Mouse (Mus musculus): ENCODE results near the gene Vsig10l. TPM values are rescaled to one million over a fixed set of nuclear protein-coding genes. Genes with fewer than 3 reads are reported as not detected.

The Vsig10l gene
- polyA plus RNA-seq, 1 experiment from 2014 or later = 5.8 TPM

- Histone ChIP-seq H3K9me3 (no peaks in the 10 kb centered on the region), H3K4me3 (peak overlapping the region; percentile 59), H3K27me3 (peaks cover 5% of the 10 kb centered on the region), H3K4me1 (peaks cover 5% of the 10 kb centered on the region; the same call in 1 of the 2 replicates), H3K9ac (peak overlapping the region; percentile 80), H3K36me3 (no peaks in the 10 kb centered on the region), H3K27ac (no peak overlapping the region), H3K4me2 (peak overlapping the region; percentile 76)
- WGBS = 0% methylated on average over 9 of the region's 13 CpGs
- peak; percentile 80 for ATAC-seq (ENCODE audit: insufficient number of reproducible peaks, insufficient read depth, low FRiP score, low TSS enrichment, low read depth)
Measured at GRCm38 (mm10) chr7:43490182-43490584, 27.2 kb downstream of the Vsig10l start.

- peaks cover 12% of the 10 kb centered on the region for H3K27me3 ChIP-seq
Measured at GRCm38 (mm10) chr7:43490861-43491260, 27.9 kb downstream of the Vsig10l start.

GRCm38 (mm10) chr7:43495343-43496021 is 32.5 kb downstream of the Vsig10l start:
- ATAC-seq (ENCODE audit: insufficient number of reproducible peaks, insufficient read depth, low FRiP score, low TSS enrichment, low read depth) = no peak
- Histone ChIP-seq H3K36me3 (no peaks in the 10 kb centered on the region), H3K27me3 (peaks cover 12% of the 10 kb centered on the region), H3K4me3 (no peak overlapping the region), H3K4me2 (no peak overlapping the region), H3K9me3 (no peaks in the 10 kb centered on the region), H3K27ac (no peak overlapping the region), H3K4me1 (peaks cover 4% of the 10 kb centered on the region; the same call in 1 of the 2 replicates), H3K9ac (no peak overlapping the region)
- 15% methylated on average over 21 of the region's 21 CpGs for WGBS

More at GRCm38 (mm10) chr7:43490861-43491260, 27.9 kb downstream of the Vsig10l start:
- Histone ChIP-seq H3K4me2 (peak overlapping the region; percentile 76; the same call in 1 of the 2 replicates), H3K9me3 (no peaks in the 10 kb centered on the region), H3K4me1 (peaks cover 5% of the 10 kb centered on the region; the same call in 1 of the 2 replicates), H3K4me3 (no peak overlapping the region), H3K36me3 (no peaks in the 10 kb centered on the region), H3K9ac (no peak overlapping the region), H3K27ac (no peak overlapping the region)
- WGBS = 68% methylated on average over 9 of the region's 9 CpGs
- no peak for ATAC-seq (ENCODE audit: insufficient number of reproducible peaks, insufficient read depth, low FRiP score, low TSS enrichment, low read depth)

GRCm38 (mm10) chr7:43511707-43512478 is 48.9 kb downstream of the Vsig10l start:
- H3K4me1 ChIP-seq = no peaks in the 10 kb centered on the region
- no peaks in the 10 kb centered on the region for H3K9me3 ChIP-seq
- 52% methylated on average over 4 of the region's 4 CpGs for WGBS
- no peaks in the 10 kb centered on the region for H3K36me3 ChIP-seq
- ATAC-seq (ENCODE audit: insufficient number of reproducible peaks, insufficient read depth, low FRiP score, low TSS enrichment, low read depth) = no peak
- no peak overlapping the region for H3K27ac ChIP-seq
- no peak overlapping the region for H3K4me2 ChIP-seq
- no peak overlapping the region for H3K4me3 ChIP-seq
- no peaks in the 10 kb centered on the region for H3K27me3 ChIP-seq
- H3K9ac ChIP-seq = no peak overlapping the region

GRCm38 (mm10) chr7:43512519-43512918 is 49.6 kb downstream of the Vsig10l start:
- H3K4me1 ChIP-seq = no peaks in the 10 kb centered on the region
- no peak overlapping the region for H3K27ac ChIP-seq
- no peaks in the 10 kb centered on the region for H3K36me3 ChIP-seq
- no peak overlapping the region for H3K4me3 ChIP-seq
- ATAC-seq (ENCODE audit: insufficient number of reproducible peaks, insufficient read depth, low FRiP score, low TSS enrichment, low read depth) = no peak
- H3K27me3 ChIP-seq = no peaks in the 10 kb centered on the region
- no peaks in the 10 kb centered on the region for H3K9me3 ChIP-seq
- no peak overlapping the region for H3K4me2 ChIP-seq
- H3K9ac ChIP-seq = no peak overlapping the region
- 75% methylated on average over 4 of the region's 4 CpGs for WGBS

GRCm38 (mm10) chr7:43515076-43515475 is 52.1 kb downstream of the Vsig10l start:
- no peak overlapping the region for H3K4me3 ChIP-seq
- WGBS = 77% methylated on average over 5 of the region's 5 CpGs
- H3K4me1 ChIP-seq = no peaks in the 10 kb centered on the region
- no peak for ATAC-seq (ENCODE audit: insufficient number of reproducible peaks, insufficient read depth, low FRiP score, low TSS enrichment, low read depth)
- no peak overlapping the region for H3K4me2 ChIP-seq
- no peak overlapping the region for H3K27ac ChIP-seq
- H3K9ac ChIP-seq = no peak overlapping the region
- H3K36me3 ChIP-seq = no peaks in the 10 kb centered on the region
- H3K27me3 ChIP-seq = no peaks in the 10 kb centered on the region
- no peaks in the 10 kb centered on the region for H3K9me3 ChIP-seq

GRCm38 (mm10) chr7:43518341-43518740 is 55.4 kb downstream of the Vsig10l start:
- Histone ChIP-seq H3K27me3 (no peaks in the 10 kb centered on the region), H3K4me3 (no peak overlapping the region), H3K4me2 (no peak overlapping the region), H3K36me3 (no peaks in the 10 kb centered on the region), H3K4me1 (no peaks in the 10 kb centered on the region), H3K9me3 (no peaks in the 10 kb centered on the region), H3K9ac (no peak overlapping the region), H3K27ac (no peak overlapping the region)
- no peak for ATAC-seq (ENCODE audit: insufficient number of reproducible peaks, insufficient read depth, low FRiP score, low TSS enrichment, low read depth)
- 82% methylated on average over 15 of the region's 15 CpGs for WGBS

Small RNAs within 50 kb of the gene (microRNA-seq; reads per million reads assigned to microRNA genes)
- not detected for gene Mir7051

Other genes starting within 250 kb of the Vsig10l start
- 12.8 and 14.1 TPM in 2 replicates for gene Zfp715, start 149.9 kb upstream of the Vsig10l start, polyA plus RNA-seq (2015; fragmentation: Nextera tagmentation; extraction: Ambion mirVana)
- gene Siglecf, start 111.8 kb upstream of the Vsig10l start, polyA plus RNA-seq (2015; fragmentation: Nextera tagmentation; extraction: Ambion mirVana) = 0.14 and 0.28 TPM in 2 replicates
- gene Siglecg, start 54.9 kb upstream of the Vsig10l start, polyA plus RNA-seq (2015; fragmentation: Nextera tagmentation; extraction: Ambion mirVana) = 0.12 TPM in 1 of 2 replicates, not detected in the other
- gene Lim2, start 35.5 kb upstream of the Vsig10l start, polyA plus RNA-seq (2015; fragmentation: Nextera tagmentation; extraction: Ambion mirVana) = not detected in 2 replicates
- 1.1 TPM in 2 replicates for gene Nkg7, start 26.1 kb upstream of the Vsig10l start, polyA plus RNA-seq (2015; fragmentation: Nextera tagmentation; extraction: Ambion mirVana)
- not detected in 2 replicates for gene Cldnd2, start 22.4 kb upstream of the Vsig10l start, polyA plus RNA-seq (2015; fragmentation: Nextera tagmentation; extraction: Ambion mirVana)
- 255 and 265 TPM in 2 replicates for gene Etfb, start 19.1 kb upstream of the Vsig10l start, polyA plus RNA-seq (2015; fragmentation: Nextera tagmentation; extraction: Ambion mirVana)
- 0.86 and 1.1 TPM in 2 replicates for gene Gm45233, start 19.0 kb upstream of the Vsig10l start, polyA plus RNA-seq (2015; fragmentation: Nextera tagmentation; extraction: Ambion mirVana)
- gene Iglon5, start 26.9 kb downstream of the Vsig10l start, polyA plus RNA-seq (2015; fragmentation: Nextera tagmentation; extraction: Ambion mirVana) = 1.6 and 1.8 TPM in 2 replicates
- not detected in 2 replicates for gene 4931406B18Rik, start 42.8 kb downstream of the Vsig10l start, polyA plus RNA-seq (2015; fragmentation: Nextera tagmentation; extraction: Ambion mirVana)
- gene Cd33, start 81.3 kb downstream of the Vsig10l start, polyA plus RNA-seq (2015; fragmentation: Nextera tagmentation; extraction: Ambion mirVana) = 1.8 and 2.0 TPM in 2 replicates
- gene Zfp658, start 99.1 kb downstream of the Vsig10l start, polyA plus RNA-seq (2015; fragmentation: Nextera tagmentation; extraction: Ambion mirVana) = 5.1 and 6.6 TPM in 2 replicates
- gene Zfp719, start 116.5 kb downstream of the Vsig10l start, polyA plus RNA-seq (2015; fragmentation: Nextera tagmentation; extraction: Ambion mirVana) = 13.8 and 14.3 TPM in 2 replicates
- not detected in 2 replicates for gene Zfp819, start 144.0 kb downstream of the Vsig10l start, polyA plus RNA-seq (2015; fragmentation: Nextera tagmentation; extraction: Ambion mirVana)
- 0.12 TPM in 1 of 2 replicates, not detected in the other for gene Ceacam18, start 171.6 kb downstream of the Vsig10l start, polyA plus RNA-seq (2015; fragmentation: Nextera tagmentation; extraction: Ambion mirVana)
- gene Siglece, start 197.0 kb downstream of the Vsig10l start, polyA plus RNA-seq (2015; fragmentation: Nextera tagmentation; extraction: Ambion mirVana) = 0.69 and 1.3 TPM in 2 replicates
- gene Ctu1, start 208.9 kb downstream of the Vsig10l start, polyA plus RNA-seq (2015; fragmentation: Nextera tagmentation; extraction: Ambion mirVana) = 14.3 and 14.5 TPM in 2 replicates
- gene Klk14, start 227.3 kb downstream of the Vsig10l start, polyA plus RNA-seq (2015; fragmentation: Nextera tagmentation; extraction: Ambion mirVana) = not detected in 2 replicates
- 1.6 and 2.2 TPM in 2 replicates for gene Klk13, start 249.4 kb downstream of the Vsig10l start, polyA plus RNA-seq (2015; fragmentation: Nextera tagmentation; extraction: Ambion mirVana)